Mouse (Mus musculus) ovary, adult 18-20 months (tissue): ENCODE measurements at regions not wholly inside any gene's neighbourhood (a gene's known extent, or its start where the extent isn't known, plus 50 kb on each side); places are given as distances from the start of the nearest gene placed in this dataset.

Source experiments
- DNase-seq: peaks from one replicate; pipeline ENCODE4 v3.0.0; 2022; ENCODE audit warnings: low spot score, mixed read lengths

DNA sequence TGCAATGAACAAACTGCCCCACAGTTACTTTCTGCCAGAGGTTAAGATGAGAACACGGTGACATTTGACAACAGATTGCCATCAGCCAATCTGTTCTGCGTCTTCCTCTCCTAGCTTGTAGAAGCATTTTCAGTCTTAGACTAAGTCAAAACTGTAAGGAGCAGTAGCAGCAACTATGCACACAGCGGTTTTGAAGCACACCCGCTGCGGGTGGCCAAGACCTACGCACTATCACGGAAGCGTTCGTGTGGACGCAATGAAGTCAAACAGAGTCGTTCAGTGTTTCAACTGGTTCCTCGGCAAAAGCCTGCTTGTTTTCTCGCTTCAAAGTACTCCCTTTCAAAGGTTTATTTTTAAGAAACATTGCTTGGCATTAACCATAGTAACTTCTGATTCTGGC lies 212.9 kb upstream of the Akirin2 start:
- no peak for DNase-seq

DNA sequence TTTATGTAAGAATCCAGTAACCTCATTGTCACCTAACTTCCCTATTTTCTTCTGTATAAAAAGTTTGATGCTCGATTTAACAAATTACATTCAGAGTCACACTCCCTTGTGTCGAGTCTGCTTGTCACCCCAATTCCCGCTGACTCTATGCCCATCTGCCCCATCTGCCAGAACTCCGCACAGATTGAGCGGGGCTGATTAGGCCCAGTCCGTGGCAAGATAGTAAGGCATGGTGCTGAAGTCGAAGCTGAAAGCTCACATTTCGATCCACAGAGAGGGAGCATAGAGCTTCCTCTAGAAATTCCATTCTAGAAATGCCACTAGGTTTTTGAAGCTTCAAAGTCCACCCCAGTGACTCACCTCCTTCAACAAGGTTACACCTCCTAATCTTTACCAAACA lies 210.7 kb upstream of the Akirin2 start:
- no peak for DNase-seq

DNA sequence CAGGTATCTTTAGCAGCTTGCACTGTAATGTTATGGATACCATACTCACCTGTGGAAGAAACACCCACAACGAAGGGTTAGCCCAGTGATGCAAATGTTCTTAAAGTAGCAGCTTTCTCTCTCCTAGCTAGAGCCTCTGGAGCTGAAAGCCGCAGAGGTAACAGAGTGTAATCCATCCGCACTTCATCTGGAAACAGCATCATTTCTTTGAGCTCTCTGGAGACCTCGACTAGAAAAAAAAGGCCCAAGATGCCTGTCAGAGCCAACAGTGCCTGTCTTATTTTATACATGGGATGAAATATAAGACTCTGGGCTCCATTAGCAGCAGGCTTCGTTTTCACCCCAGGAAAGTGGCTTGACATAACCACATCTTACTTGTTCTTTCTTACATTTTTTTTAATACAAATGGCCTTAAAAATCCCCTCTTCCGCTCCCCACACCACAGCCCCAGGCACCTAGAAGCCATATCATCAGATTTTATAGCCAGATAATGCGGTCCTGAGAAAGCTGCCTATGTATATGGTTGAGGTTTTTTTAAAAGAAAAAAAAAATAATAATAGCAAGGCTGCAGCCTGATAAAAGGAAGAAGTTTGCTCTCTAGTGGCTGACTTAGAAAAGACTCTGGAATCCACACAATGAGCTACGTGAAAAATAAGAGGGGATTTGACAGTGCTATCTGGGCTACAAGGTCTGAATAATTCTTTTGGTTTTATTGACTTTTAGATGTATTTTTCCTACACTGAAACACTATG lies 179.3 kb upstream of the Akirin2 start:
- DNase-seq, result no peak

DNA sequence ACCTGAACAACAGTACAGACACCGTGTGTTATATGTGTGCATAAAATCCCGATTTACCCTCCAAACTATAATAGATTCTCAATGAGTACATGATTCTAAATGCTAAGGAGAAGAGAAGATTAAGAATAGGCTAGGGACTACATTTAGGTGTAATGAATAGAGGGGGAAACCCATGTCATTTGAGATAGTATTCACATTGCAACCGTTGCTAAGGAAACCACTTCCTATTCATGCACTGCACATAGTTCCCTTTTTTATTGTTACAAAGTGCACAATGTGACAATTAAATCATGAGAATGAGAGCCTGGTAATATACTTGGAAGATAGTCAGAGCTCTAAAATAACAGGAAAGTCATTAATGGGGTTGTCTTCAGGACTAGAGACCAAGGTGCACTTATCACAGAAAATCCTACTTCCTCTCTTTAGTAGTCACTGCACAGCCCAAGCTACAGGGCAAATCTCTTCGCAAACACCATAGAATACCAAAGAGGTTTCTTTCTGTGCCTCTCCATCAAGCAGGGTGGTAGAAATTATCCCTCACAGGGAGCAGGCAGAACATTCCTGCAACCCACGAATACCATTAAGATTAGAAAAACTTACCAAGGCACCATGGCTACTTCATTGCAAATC lies 164.3 kb upstream of the Akirin2 start:
- no peak for DNase-seq

DNA sequence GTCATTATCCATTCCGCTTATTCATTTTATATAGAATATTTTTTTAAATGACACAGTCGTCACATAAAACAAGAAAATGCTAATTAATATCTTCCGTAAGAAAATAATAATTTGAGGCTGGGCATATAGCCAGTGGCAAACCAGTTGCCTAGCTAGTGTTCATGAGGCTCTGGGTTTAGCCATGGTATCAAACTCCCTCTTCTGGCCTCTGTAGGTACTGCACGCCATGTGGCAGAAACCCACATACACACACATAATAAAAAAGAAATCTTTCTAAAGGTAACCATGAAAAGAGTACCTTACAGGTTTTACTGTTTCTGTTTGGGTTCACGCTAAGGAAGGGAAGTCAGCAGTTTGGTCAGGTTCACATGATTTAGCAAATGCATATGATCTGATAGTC lies 159.2 kb upstream of the Akirin2 start:
- no peak for DNase-seq

DNA sequence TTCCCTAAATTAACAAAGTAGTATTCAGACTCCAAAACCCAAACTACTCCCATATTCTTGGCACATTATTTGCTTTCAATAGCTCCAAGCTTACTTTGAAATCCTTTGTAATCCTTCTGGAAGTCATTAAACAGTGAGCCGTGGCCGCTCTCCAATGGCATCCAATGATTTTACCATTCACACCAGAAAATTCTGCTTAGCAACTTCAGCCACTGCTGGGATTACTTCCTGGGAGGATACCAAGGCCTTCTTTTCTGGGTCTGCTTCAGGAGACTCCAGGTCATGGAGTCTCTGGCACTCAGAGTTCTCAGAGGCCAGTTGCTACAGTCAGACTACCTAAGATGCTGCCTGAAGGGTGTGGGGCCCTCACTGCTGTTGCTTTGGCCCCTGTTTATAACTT lies 147.7 kb upstream of the Akirin2 start:
- DNase-seq, result no peak

DNA sequence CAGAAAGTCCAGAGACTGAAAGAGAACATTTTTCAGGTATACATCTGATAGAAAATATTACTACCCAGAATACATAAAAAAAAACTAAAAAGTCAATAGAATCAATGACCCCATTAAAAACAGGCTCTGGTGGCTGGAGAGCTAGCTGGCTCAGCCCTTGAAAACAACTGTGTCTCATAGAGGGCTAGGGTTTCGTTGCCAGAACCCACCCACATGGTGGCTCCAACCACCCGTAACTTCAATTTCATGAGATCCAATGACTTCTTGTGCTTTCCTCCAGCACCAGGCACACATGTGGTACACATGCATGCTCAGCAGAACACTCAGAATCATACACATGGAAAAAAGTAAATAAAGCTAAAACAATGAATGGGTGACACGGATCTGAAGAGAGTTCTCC lies 143.6 kb upstream of the Akirin2 start:
- DNase-seq, result no peak

DNA sequence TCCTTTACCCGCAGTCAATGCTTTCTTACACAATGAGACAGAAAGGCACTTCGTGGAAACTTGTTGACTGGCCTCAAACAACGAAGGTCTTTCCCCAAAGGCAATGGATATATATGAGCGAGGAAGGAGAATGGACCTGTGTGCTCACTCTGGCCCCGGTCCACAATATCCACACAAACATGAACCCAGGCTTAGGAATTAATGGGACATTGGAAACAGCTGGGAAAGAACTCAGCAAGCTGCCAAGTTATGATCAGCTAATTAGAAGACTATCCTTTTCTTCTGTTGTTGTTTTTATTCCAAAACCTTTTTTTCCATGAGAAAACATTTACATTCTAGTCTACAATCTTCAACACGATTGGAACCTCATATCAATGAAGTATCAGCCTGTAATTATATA lies 129.8 kb upstream of the Akirin2 start:
- DNase-seq, result no peak

DNA sequence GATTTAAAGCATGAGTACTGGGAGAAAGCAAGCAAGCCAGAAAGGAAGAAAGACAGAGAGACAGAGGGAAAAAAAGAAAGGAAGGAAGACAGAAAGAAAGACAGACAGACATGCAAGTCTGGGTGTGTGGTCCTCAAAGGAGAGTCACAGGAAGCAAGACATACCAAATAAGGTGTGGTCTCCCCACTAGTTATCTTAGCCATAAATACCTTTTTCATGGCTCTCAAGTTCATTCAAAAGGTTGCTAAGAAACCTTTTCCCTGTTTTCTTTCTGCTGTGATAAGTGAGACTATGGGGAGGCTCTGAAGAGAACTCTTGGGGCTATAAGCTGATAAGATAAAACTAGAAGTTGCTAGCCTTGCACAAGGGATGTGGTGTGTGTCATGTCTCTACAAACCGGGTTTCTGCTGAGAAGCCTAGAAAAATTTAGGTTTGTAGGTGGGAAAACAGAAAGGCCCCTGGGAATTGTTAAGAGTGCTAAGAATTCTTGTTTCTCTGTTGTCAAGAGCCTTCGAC lies 126.5 kb upstream of the Akirin2 start:
- no peak for DNase-seq

DNA sequence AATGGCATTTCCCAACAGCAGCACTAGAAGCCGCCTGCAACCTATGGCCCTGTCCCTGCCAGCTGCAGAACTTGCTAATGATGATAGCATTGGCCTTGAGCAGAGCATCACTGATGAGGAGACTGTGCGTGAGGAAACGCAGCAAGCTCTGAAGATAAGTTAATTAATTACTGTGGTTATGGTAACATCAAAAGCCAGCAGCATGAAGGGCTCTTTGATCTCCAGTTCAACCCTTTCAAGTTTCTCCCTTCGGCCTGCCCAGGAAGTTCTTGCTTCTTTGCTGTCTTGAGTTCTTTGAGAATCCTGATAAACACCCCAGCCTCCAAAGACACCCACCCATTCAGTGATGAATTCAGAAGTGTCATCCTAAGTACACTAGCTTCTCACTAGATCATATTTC lies 121.7 kb upstream of the Akirin2 start:
- DNase-seq, result no peak

DNA sequence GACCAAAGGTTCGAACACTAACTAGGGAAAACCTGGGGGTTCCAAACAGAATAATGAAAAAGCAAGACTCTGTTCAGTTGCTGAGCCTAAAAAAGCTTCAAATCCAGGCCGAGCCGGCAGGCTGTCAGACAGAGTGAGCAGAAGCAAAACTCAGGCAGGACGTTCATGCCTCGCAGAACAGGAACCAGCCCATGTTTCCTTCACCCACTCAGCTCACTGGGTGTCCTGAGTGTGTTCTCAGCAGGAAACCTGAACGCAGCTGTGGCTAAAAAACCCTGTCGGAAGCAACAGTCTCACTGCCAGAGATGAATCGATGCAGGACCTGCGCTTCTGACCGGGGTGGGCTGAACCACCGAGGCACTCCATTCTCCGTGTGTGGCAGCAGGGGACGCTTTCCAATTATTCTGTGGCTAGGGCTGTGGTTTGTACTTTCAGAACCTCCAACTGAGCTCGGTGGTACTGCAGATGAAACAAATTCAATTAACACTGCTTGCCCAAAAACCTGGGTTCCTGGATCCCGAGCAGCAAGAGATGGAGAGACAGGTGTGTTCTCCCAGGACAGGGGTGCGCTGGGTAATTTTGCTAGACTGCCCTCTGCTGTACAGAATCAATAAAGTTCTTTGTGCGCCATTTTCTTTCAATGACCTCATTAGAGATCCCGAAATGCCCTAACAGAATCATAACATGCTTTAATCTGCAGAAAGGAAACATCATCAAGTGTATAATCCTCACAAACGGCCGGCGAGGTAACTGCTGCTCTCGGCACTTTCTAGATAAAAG lies 121.1 kb upstream of the Akirin2 start:
- no peak for DNase-seq

DNA sequence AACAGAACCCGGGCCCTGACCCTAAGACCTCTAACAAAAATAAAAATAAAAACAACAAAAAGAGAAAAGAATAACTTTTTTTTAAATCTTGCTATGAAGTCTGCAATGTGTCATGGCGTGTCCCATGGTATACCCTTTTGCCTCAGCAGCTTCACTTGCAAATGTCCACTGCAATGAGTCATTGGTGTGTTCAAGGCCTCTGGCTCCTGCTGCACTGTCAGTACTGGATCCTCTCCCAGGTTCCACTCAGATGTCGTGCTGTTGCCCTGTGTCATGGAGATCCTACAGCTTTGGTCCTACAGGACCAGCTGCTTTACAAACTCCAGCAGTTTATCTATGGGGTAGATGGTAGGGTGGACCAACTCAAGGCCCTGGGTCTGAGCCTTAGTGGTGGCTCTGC lies 113.4 kb upstream of the Akirin2 start:
- no peak for DNase-seq

DNA sequence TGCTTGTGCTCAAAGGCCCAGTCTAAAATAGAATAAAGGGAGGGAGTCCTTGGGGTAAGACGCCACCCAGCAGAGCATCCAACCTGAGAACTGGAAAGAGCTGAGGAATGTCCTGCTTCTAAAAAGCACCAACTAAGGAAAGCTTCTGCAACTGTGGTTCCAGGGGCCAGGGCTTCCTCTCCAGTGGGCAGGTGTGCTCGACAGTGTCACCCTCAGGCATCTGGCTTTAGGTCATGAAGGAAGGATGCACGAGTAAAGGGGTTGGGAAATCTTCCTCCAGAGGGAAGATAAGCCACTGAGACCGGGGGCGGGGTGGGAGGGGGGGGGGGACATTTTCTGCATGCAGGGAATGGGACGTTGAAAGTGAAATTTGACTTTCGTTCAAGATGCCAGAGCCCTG lies 101.2 kb upstream of the Akirin2 start:
- DNase-seq, result no peak

DNA sequence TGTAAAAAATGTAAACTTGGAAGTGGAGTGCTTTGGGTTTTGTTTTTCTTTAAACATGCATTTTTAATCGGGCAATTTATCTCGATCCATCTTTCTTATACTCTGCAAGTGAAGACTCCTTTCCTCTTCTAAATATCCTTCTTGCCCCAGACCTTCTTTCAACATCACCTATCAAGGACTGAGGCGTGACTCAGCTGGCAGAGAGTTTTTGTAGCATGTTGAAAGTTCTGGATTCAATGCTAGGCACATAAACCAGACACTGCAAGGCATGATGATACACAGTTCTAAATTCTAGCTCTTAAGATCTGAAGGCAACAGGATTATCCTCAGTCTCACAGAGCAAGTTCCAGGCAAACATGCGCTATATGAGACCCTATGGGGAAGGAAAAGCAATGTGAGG lies 88.1 kb upstream of the Akirin2 start:
- no peak for DNase-seq

DNA sequence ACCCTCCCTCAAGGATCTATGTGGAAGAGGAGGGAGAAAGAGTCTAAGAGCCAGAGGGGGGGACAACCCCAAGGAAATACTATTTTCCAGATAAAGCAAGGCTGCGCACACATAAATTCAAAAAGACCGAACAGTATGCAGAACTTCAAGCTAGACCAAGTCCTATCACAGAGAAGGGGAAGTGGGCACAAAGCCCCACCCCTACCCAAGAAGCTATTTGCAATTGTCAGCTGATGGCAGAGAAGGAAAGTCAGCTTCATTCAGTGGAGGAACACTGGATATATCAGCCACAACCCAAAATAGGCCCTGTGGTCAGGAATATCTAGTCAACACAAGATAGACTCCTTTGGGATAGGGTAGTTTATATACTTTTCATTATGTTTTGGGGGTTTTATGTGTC lies 84.9 kb upstream of the Akirin2 start:
- DNase-seq, result no peak

DNA sequence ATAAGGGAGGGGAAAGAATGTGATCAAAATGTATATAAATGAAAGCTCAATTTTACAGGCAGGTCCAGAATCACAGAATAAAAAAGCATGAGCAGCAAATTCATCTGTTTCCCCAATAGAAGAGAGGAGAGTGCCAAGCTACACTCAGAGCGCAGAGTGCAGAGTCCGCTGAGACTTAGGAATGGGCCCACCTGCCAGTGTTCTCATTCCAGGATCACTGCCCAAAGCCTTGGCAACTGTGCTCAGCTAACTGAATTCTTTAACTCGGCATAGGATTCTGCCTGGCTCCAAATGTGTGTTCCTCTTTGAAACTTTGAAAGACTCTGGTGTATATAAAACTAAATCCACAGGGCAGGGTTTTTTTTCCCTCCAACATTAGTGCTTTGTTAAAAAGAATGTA lies 84.4 kb upstream of the Akirin2 start:
- no peak for DNase-seq

DNA sequence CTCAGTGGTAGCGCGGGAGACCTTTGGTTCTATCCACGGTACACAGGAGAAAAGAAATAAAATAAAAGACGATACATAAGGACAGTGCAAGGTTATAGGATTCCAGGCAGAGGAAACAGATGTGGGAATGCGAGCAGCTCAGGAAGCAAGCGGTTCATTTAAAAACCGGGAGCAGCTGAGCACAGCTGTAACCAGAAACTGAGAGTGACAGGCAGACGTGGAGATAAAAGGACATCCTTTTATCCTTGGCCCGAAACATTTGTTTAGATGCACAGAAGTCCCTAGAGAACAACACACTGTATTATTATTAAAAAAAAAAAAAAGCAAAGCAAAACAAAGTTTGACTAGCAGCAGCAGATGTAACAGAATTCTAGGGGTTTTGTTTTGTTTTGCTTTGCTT lies 82.6 kb upstream of the Akirin2 start:
- no peak for DNase-seq

DNA sequence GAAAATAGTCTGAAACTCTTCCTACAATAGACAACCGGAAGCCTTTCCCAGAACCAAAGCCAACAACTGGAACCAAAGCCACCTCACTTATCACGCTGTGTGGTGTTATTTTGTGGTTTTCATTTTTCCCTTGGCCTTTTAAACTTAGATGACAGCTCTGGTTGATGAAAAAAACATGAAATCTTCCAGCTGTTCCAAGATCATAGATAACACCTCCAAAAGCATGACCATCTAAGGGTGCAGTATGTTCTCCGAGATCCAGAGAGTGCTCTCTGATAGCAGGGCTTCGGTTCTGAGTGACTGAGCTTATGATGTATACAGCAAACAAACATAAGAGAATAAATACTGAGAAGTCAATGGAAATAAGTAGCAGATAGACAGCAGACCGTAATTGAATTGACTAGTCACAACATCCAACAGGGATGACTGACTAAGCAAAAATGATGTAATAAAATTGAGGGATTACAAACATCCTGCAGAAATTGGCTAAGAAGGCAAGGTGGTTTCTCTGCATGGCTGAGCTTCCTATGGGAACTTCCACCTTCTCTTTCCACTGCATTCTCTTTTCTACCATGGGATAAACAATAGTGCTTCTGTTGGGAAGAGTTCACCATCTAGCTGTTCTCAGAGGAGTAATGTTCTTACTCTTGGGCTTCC lies 74.8 kb upstream of the Akirin2 start:
- DNase-seq, result no peak

DNA sequence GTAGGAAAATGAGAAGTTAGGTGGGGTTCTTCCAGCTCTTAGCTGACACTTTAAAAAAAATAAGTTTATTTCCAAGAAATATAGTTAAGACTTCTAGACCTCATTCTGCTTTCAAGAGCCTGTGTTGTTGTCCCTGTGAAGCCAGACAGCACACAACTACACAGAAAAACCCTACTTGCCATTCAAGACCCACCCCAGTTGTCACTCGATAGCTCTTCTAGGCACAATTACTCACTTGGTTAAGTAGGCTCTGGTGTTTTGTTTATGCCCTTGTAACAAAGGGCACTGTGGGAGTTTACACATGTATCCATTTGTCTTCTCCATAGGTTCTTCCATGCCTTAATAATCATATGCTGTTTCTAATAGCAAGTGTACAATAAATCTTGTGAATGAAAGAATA lies 66.5 kb upstream of the Akirin2 start:
- no peak for DNase-seq

DNA sequence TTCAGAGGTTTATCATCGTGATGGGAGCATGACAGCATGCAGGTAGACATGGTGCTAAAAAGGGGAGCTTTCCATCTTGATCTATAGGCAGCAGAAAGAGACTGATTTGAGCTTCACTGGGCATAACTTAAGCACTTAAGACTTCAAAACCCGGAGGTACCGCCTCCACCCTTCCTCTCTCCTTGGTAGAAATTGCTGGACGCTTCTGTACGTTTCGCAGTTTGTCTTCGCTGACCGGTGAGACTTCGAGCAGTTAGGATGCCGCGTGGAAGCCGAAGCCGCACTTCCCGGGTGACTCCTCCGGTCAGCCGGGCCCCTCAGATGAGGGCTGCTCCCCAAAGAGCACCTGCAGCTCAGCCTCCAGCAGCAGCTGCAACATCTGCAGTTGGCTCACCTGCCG lies 65.2 kb upstream of the Akirin2 start:
- no peak for DNase-seq

DNA sequence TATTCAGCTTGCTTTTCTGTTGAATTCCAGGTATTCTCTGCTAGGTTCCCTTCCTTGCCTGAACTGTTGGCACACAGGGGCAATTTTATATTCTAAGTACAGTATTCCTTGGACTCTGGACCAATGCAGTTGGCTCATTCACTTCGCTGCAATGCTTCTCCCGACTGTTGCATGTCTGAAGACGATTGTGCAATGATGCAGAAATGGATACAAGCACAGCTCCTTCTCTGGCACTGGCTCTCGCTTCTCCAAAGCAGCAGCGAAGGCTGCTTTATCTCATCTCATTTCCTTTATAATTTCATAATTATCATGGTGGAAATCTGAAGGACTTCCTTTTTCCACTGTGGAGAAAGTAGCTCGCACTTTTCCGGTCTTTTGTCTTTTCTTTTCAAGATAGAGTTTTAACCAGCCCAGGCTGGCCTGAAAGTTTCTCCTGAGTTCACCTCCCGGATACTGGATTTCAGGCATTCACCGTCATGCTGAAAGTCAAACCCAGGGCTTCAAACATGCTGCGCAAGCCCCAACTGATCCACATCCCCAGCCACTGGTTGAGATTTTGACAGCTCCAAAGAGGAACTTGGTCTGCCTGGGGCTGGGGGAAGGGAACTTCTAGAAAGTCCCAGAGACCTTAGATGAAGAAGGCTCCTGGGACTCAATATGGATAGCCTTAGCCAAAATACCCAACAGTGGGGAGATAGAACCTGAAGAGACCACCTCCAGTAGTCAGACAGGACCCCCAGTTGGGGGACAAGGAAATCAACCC lies 55.6 kb upstream of the Akirin2 start:
- no peak for DNase-seq

DNA sequence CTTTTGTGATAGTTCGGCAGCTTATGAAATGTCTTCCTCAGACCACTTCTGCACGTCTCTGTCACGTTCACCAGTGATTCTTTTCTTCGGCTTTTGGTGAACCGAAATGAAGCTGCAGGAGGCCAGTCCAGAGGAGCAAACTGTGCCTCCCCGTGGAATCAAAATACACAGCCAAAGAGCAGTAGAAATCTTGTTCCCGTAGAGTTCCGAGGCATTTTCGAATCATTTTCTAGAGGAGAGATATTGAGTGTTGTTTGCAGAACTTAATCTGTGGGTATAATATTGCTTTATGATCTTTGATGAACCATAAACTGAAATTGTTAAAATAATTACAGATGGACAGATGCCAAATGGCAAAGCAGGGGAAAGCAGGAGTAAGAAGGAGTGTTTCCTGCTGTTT lies 52.4 kb upstream of the Akirin2 start:
- no peak for DNase-seq
